Mouse (Mus musculus) bone marrow macrophage, adult 2 months (primary cell): ENCODE data around the gene Mfsd6.

Source experiments
- CTCF ChIP-seq: IDR thresholded peaks from 2 replicates; pipeline ENCODE4 v1.5.1; 2012; ENCODE audit warnings: low read depth, mild to moderate bottlenecking, low read length, moderate library complexity
- POLR2A ChIP-seq: IDR thresholded peaks from 2 replicates; pipeline ENCODE4 v1.6.1; 2012; ENCODE audit warnings: mild to moderate bottlenecking, low read depth, low read length, borderline replicate concordance

DNA sequence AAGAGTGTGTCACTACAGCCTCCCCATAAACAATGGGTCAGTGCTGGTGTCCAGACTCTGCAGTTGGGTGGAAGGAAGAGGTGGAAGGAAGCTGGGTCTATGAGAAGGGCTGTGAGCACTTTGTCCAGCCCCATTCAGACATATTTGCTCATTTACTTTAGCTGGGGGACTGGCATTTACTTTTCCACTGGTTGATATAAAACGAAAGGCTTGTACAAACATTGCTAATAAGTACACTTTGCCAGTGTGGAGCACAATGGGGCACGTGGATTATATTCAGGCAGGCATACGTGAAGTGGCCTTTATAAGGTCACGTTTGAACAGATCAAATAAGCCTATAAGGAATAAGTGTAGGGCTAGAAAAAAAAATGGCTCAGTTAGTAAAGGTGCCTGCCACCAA is 43.7 kb downstream of the Mfsd6 start:
- no peak for TF ChIP-seq CTCF
- TF ChIP-seq POLR2A: no peak
